Mouse (Mus musculus): ENCODE results near the gene Hoxb1.
A peak's percentile ranks its signal among the peaks of the same experiment; 100 is the strongest.

Gene Hoxb1

GRCm38 (mm10) chr11:96397806-96398335 lies 32.3 kb downstream of the Hoxb1 start:
- no peak for DNase-seq (ENCODE audit: low read depth, low spot score)

- DNase-seq (ENCODE audit: low read depth, low spot score), result no peak
Measured at GRCm38 (mm10) chr11:96399923-96400322, 34.4 kb downstream of the Hoxb1 start.

GRCm38 (mm10) chr11:96404016-96404604 lies 38.6 kb downstream of the Hoxb1 start:
- no peak for DNase-seq (ENCODE audit: low read depth, low spot score)

- DNase-seq (ENCODE audit: low read depth, low spot score), result peak; percentile 51
Measured at GRCm38 (mm10) chr11:96404831-96405230, 39.3 kb downstream of the Hoxb1 start.

- DNase-seq (ENCODE audit: low read depth, low spot score), result no peak
Measured at GRCm38 (mm10) chr11:96405541-96405940, 40.0 kb downstream of the Hoxb1 start.

GRCm38 (mm10) chr11:96407191-96408072 lies 41.9 kb downstream of the Hoxb1 start:
- DNase-seq (ENCODE audit: low read depth, low spot score), result peak; percentile 56

- peak; percentile 71 for DNase-seq (ENCODE audit: low read depth, low spot score)
Measured at GRCm38 (mm10) chr11:96408234-96409010, 42.9 kb downstream of the Hoxb1 start.

GRCm38 (mm10) chr11:96411019-96411418 lies 45.5 kb downstream of the Hoxb1 start:
- DNase-seq (ENCODE audit: low read depth, low spot score), result no peak

GRCm38 (mm10) chr11:96411934-96412333 lies 46.4 kb downstream of the Hoxb1 start:
- DNase-seq (ENCODE audit: low read depth, low spot score), result no peak

- no peak for DNase-seq (ENCODE audit: low read depth, low spot score)
Measured at GRCm38 (mm10) chr11:96412941-96413491, 47.5 kb downstream of the Hoxb1 start.

- peak; percentile 100 for DNase-seq (ENCODE audit: low read depth, low spot score)
Measured at GRCm38 (mm10) chr11:96413527-96413926, 48.0 kb downstream of the Hoxb1 start.

- no peak for DNase-seq (ENCODE audit: low read depth, low spot score)
Measured at GRCm38 (mm10) chr11:96414002-96414401, 48.5 kb downstream of the Hoxb1 start.
